Mouse (Mus musculus) liver, embryonic 14.5 days (tissue): ENCODE data around the gene Ino80.

Experiments used
- CTCF ChIP-seq: IDR thresholded peaks from 2 replicates; pipeline ENCODE4 v1.5.1; 2016; ENCODE audit warnings: antibody characterized with exemption, low read depth, control low read depth
- EP300 ChIP-seq: IDR thresholded peaks from 2 replicates; pipeline ENCODE4 v1.6.1; 2016; ENCODE audit warnings: antibody characterized with exemption, low read depth

DNA sequence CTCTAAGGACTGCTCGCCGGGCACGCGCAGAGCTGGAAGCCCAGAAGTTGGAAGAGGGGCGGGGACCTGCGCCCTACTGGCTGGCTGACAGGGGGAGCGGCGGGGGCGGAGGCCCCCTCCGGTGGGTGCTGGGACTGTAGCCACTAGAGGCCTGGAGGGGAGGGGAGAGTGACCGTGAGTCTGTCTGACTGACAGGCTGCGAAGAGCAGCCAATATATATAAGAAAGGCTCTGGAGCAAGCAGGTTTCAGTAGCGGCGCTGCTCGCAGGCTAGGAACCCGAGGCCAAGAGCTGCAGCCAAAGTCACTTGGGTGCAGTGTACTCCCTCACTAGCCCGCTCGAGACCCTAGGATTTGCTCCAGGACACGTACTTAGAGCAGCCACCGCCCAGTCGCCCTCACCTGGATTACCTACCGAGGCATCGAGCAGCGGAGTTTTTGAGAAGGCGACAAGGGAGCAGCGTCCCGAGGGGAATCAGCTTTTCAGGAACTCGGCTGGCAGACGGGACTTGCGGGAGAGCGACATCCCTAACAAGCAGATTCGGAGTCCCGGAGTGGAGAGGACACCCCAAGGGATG, 151.8 kb downstream of the Ino80 start, which contains the start of gene Dll4:
- TF ChIP-seq CTCF (no peak), EP300 (no peak)
